Mouse (Mus musculus) E14TG2a.4 (cell line): ENCODE results near the gene Babam2.

Experiments used
- CTCF ChIP-seq: conservative IDR thresholded peaks from 2 replicates; pipeline ENCODE4 v1.5.1; 2014; ENCODE audit warnings: low read length
- NANOG ChIP-seq: IDR thresholded peaks from 2 replicates; pipeline ENCODE4 v1.6.1; 2014; ENCODE audit warnings: borderline replicate concordance, low read length, mixed read lengths
- POU5F1 ChIP-seq: IDR thresholded peaks from 2 replicates; pipeline ENCODE4 v1.6.1; 2014; ENCODE audit warnings: low read length, borderline replicate concordance

GRCm38 (mm10) chr5:32018276-32018675, 320.8 kb downstream of the Babam2 start:
- TF ChIP-seq POU5F1 (no peak), CTCF (no peak), NANOG (no peak)
